ENCODE assay signal across 8 mouse cellular contexts in the genomic region with DNA sequence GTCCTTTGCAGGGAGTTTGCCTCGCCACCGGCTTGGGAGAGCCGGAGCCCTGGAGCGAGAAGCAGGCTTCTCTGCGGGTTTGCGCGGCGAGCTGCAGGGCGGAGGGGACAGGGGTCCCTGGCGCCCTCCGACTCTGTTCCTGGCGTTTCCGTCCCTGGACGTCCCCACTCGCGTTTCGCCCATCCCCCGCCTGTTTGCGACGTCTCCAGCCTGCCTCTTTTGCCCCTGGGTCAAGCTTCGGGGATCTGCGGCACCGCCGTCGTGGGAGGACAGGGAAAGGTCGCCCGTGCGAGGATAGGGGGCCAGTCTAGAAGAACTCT. TPM values are rescaled to one million over a fixed set of nuclear protein-coding genes. Genes with fewer than 3 reads are reported as not detected.
A peak's percentile ranks its signal among the peaks of the same experiment; 100 is the strongest.
DNase-seq lines count a peak whose midpoint lies in the region; ATAC-seq and TF ChIP-seq lines count a peak whose summit lies in the region.

No protein-coding gene starts in this region.

- peaks cover 14% of the 10 kb centered on the region for H3K4me1 ChIP-seq in kidney, postnatal 0 days (replicated peaks; ENCODE audit: insufficient read depth, low read length)
- peaks cover 6% of the 10 kb centered on the region for H3K4me1 ChIP-seq in embryonic facial prominence, embryonic 14.5 days (ENCODE audit: control insufficient read depth, insufficient read depth, low read length)
- peaks cover 12% of the 10 kb centered on the region for H3K4me1 ChIP-seq in intestine, embryonic 14.5 days (replicated peaks; ENCODE audit: control insufficient read depth, insufficient read depth, low read length)
- H3K4me1 ChIP-seq in midbrain, embryonic 16.5 days (ENCODE audit: control insufficient read depth, insufficient read depth, low read length): peaks cover 15% of the 10 kb centered on the region

- no peak for ATAC-seq in kidney, postnatal 0 days (replicated peaks; ENCODE audit: low FRiP score, low read depth)
- no peak for ATAC-seq in embryonic facial prominence, embryonic 14.5 days (ENCODE audit: low read depth)
- no peak for ATAC-seq in intestine, embryonic 14.5 days (replicated peaks; ENCODE audit: low FRiP score, low TSS enrichment, low read depth)
- no peak for ATAC-seq in midbrain, embryonic 16.5 days
- no peak for ATAC-seq in activated CD4-positive, CD25-positive, alpha-beta regulatory T cell, adult 4 months

- DNase-seq in kidney, postnatal 0 days (ENCODE audit: low spot score): no peak
- DNase-seq in kidney, adult 8-10 months: no peak
- no peak for DNase-seq in embryonic facial prominence, embryonic 14.5 days (ENCODE audit: low spot score)
- DNase-seq in intestine, embryonic 14.5 days (ENCODE audit: low spot score): no peak
- DNase-seq in spleen, postnatal 14 days (ENCODE audit: low spot score in 2 of 2): no peak
- no peak for DNase-seq in retina, postnatal 1 day

- no peak overlapping the region for H3K27ac ChIP-seq in kidney, postnatal 0 days
- H3K27ac ChIP-seq in embryonic facial prominence, embryonic 14.5 days (replicated peaks; ENCODE audit: low read depth, low read length): no peak overlapping the region
- H3K27ac ChIP-seq in intestine, embryonic 14.5 days (ENCODE audit: low read depth): no peak overlapping the region
- H3K27ac ChIP-seq in midbrain, embryonic 16.5 days (ENCODE audit: low read length): no peak overlapping the region

- H3K4me3 ChIP-seq in kidney, postnatal 0 days (replicated peaks; ENCODE audit: low read depth, low read length): peak overlapping the region; percentile 53
- peak overlapping the region; percentile 54 for H3K4me3 ChIP-seq in embryonic facial prominence, embryonic 14.5 days (ENCODE audit: low read depth, low read length)
- peak overlapping the region; percentile 50 for H3K4me3 ChIP-seq in intestine, embryonic 14.5 days (ENCODE audit: low read depth, low read length)
- peak overlapping the region; percentile 46 for H3K4me3 ChIP-seq in midbrain, embryonic 16.5 days (ENCODE audit: low read depth, low read length)

- H3K9me3 ChIP-seq in kidney, postnatal 0 days (replicated peaks; ENCODE audit: low read length): no peaks in the 10 kb centered on the region
- H3K9me3 ChIP-seq in embryonic facial prominence, embryonic 14.5 days (ENCODE audit: control insufficient read depth, low read length): no peaks in the 10 kb centered on the region
- no peaks in the 10 kb centered on the region for H3K9me3 ChIP-seq in intestine, embryonic 14.5 days (ENCODE audit: control insufficient read depth, low read length)
- no peaks in the 10 kb centered on the region for H3K9me3 ChIP-seq in midbrain, embryonic 16.5 days (replicated peaks; ENCODE audit: control insufficient read depth, low read length, poor library complexity, severe bottlenecking)

- peak overlapping the region; percentile 91 for H3K4me2 ChIP-seq in kidney, postnatal 0 days (ENCODE audit: low read length)
- peak overlapping the region; percentile 90 for H3K4me2 ChIP-seq in embryonic facial prominence, embryonic 14.5 days (ENCODE audit: low read depth, low read length)
- peak overlapping the region; percentile 70 for H3K4me2 ChIP-seq in intestine, embryonic 14.5 days (ENCODE audit: low read length)
- peak overlapping the region; percentile 84 for H3K4me2 ChIP-seq in midbrain, embryonic 16.5 days (ENCODE audit: low read length)

- peaks cover 22% of the 10 kb centered on the region for H3K27me3 ChIP-seq in kidney, postnatal 0 days (ENCODE audit: insufficient read depth, low read length)
- peaks cover 55% of the 10 kb centered on the region for H3K27me3 ChIP-seq in embryonic facial prominence, embryonic 14.5 days (replicated peaks; ENCODE audit: control insufficient read depth, insufficient read depth, low read length)
- H3K27me3 ChIP-seq in intestine, embryonic 14.5 days (replicated peaks; ENCODE audit: control insufficient read depth, insufficient read depth, low read length): peaks cover 51% of the 10 kb centered on the region
- peaks cover 30% of the 10 kb centered on the region for H3K27me3 ChIP-seq in midbrain, embryonic 16.5 days (ENCODE audit: control insufficient read depth, insufficient read depth, low read depth, low read length)

- under 1% methylated on average over 28 of the region's 28 CpGs for WGBS in kidney, postnatal 0 days
- WGBS in embryonic facial prominence, embryonic 14.5 days: 2% methylated on average over 23 of the region's 28 CpGs
- under 1% methylated on average over 28 of the region's 28 CpGs for WGBS in intestine, embryonic 14.5 days
- 1% methylated on average over 27 of the region's 28 CpGs for WGBS in midbrain, embryonic 16.5 days

- H3K36me3 ChIP-seq in kidney, postnatal 0 days (ENCODE audit: insufficient read depth, low read length): no peaks in the 10 kb centered on the region
- H3K36me3 ChIP-seq in embryonic facial prominence, embryonic 14.5 days (ENCODE audit: control insufficient read depth, insufficient read depth, low read length): no peaks in the 10 kb centered on the region
- no peaks in the 10 kb centered on the region for H3K36me3 ChIP-seq in intestine, embryonic 14.5 days (ENCODE audit: control insufficient read depth, insufficient read depth, low read length)
- H3K36me3 ChIP-seq in midbrain, embryonic 16.5 days (ENCODE audit: control insufficient read depth, insufficient read depth, low read length): no peaks in the 10 kb centered on the region

- peak overlapping the region; percentile 54 for H3K9ac ChIP-seq in kidney, postnatal 0 days (ENCODE audit: low read depth, low read length)
- peak overlapping the region; percentile 55 for H3K9ac ChIP-seq in embryonic facial prominence, embryonic 14.5 days (ENCODE audit: low read depth, low read length)
- peak overlapping the region; percentile 34 for H3K9ac ChIP-seq in intestine, embryonic 14.5 days (ENCODE audit: low read length)
- H3K9ac ChIP-seq in midbrain, embryonic 16.5 days (ENCODE audit: low read depth, low read length): peak overlapping the region; percentile 58; the same call in 1 of the 2 replicates

- TF ChIP-seq CTCF in kidney, postnatal 0 days (IDR thresholded peaks at IDR 0.05; ENCODE audit: low read depth): no peak

RNA-seq across cellular contexts. Expression of a gene that starts 0.4 kb away (rescaled TPM):
- 0.45 and 0.58 TPM in 2 replicates for polyA plus RNA-seq in kidney, postnatal 0 days (2015; fragmentation: Nextera tagmentation; extraction: Ambion mirVana)
- polyA plus RNA-seq in embryonic facial prominence, embryonic 14.5 days (2014; fragmentation: Nextera tagmentation; extraction: Ambion mirVana): 1.2 and 1.6 TPM in 2 replicates
- 2.1 and 2.9 TPM in 2 replicates for polyA plus RNA-seq in intestine, embryonic 14.5 days (2014; fragmentation: Nextera tagmentation; extraction: Ambion mirVana)
- 2.3 and 4.1 TPM in 2 replicates for polyA plus RNA-seq in midbrain, embryonic 16.5 days (2015; fragmentation: Nextera tagmentation; extraction: Ambion mirVana)
- polyA plus RNA-seq in activated CD4-positive, CD25-positive, alpha-beta regulatory T cell, adult 4 months (2017; shearing (Covaris generic)): under 1 TPM; 0.09 TPM
